Mouse (Mus musculus): ENCODE results near the gene Tspan8.

DNA sequence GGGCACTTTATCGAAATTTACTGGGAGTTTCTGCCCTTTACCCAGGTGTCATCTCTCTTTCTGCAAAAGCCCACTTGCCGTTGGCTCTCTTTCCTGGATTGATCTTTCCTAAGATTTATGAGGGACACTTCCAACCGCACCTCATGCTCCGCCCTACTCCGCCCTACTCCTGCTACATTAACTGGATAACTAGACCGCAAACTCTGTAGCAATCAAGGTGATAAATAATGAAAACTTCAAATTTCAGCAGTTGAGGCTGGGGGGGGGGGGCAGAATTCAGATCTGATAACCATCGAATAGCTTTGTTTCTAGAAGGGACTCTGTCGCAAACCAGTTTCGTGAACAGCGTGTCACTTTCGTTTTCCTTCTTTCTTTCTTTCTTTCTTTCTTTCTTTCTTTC lies 1.8 kb upstream of the Tspan8 start:
- TF ChIP-seq CTCF (IDR thresholded peaks at IDR 0.05; ENCODE audit: low read depth) (no peak), EP300 (IDR thresholded peaks at IDR 0.05; ENCODE audit: low read depth) (no peak)

Measured in liver, postnatal 0 days (tissue).